Mouse (Mus musculus): ENCODE measurements around the gene Klc3.

DNA sequence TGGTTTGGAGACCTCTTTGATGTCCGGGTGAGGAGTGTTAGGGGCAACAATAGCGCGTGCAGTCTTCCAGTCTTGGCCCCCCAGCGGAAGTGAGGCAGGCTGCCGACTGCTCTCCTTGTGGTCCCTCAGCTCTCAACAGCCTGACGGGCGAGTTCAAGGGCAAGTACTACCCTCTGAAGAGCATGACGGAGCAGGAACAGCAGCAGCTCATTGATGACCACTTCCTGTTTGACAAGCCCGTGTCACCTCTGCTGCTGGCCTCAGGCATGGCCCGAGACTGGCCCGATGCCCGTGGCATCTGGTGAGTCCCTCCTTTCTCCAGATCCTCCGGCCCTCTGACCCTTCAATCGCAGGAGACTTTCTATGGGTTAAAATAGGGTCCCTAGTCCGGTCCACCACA, 12.7 kb upstream of the Klc3 start:
- no peak for TF ChIP-seq CTCF (IDR thresholded peaks at IDR 0.05; ENCODE audit: borderline replicate concordance, extremely low read depth, insufficient read depth, insufficient read length)
- TF ChIP-seq POLR2A (IDR thresholded peaks at IDR 0.05; ENCODE audit: borderline replicate concordance, extremely low read depth, insufficient read depth, insufficient read length, poor library complexity, severe bottlenecking): no peak
